In genomic region chr13:43234869-43235585, GRCm38 (mm10) we compare ENCODE assay signal across 8 mouse cellular contexts.
A peak's percentile ranks its signal among the peaks of the same experiment; 100 is the strongest.
DNase-seq lines count a peak whose midpoint lies in the region; ATAC-seq lines count a peak whose summit lies in the region.

No protein-coding gene starts in this region.

- H3K9me3 ChIP-seq in heart, embryonic 15.5 days (replicated peaks) = no peaks in the 10 kb centered on the region
- H3K9me3 ChIP-seq in forebrain, embryonic 12.5 days = no peaks in the 10 kb centered on the region
- no peaks in the 10 kb centered on the region for H3K9me3 ChIP-seq in liver, embryonic 16.5 days (replicated peaks; ENCODE audit: control insufficient read depth, low read length)
- no peaks in the 10 kb centered on the region for H3K9me3 ChIP-seq in intestine, embryonic 15.5 days

- H3K9ac ChIP-seq in heart, embryonic 15.5 days = no peak overlapping the region
- no peak overlapping the region for H3K9ac ChIP-seq in forebrain, embryonic 12.5 days
- peak overlapping the region; percentile 54 for H3K9ac ChIP-seq in liver, embryonic 16.5 days (ENCODE audit: low read depth, low read length)
- no peak overlapping the region for H3K9ac ChIP-seq in intestine, embryonic 15.5 days

- H3K4me1 ChIP-seq in heart, embryonic 15.5 days (replicated peaks) = peaks cover 81% of the 10 kb centered on the region
- H3K4me1 ChIP-seq in forebrain, embryonic 12.5 days = peaks cover 13% of the 10 kb centered on the region
- H3K4me1 ChIP-seq in liver, embryonic 16.5 days (ENCODE audit: control insufficient read depth, low read depth, low read length) = peaks cover 78% of the 10 kb centered on the region
- peaks cover 16% of the 10 kb centered on the region for H3K4me1 ChIP-seq in intestine, embryonic 15.5 days (replicated peaks)

- no peak overlapping the region for H3K4me3 ChIP-seq in heart, embryonic 15.5 days
- H3K4me3 ChIP-seq in forebrain, embryonic 12.5 days (replicated peaks) = no peak overlapping the region
- H3K4me3 ChIP-seq in liver, embryonic 16.5 days (ENCODE audit: low read depth, low read length) = peak overlapping the region; percentile 41
- H3K4me3 ChIP-seq in intestine, embryonic 15.5 days (replicated peaks) = no peak overlapping the region

- H3K36me3 ChIP-seq in heart, embryonic 15.5 days = no peaks in the 10 kb centered on the region
- no peaks in the 10 kb centered on the region for H3K36me3 ChIP-seq in forebrain, embryonic 12.5 days (replicated peaks)
- H3K36me3 ChIP-seq in liver, embryonic 16.5 days (ENCODE audit: control insufficient read depth, insufficient read depth) = no peaks in the 10 kb centered on the region
- no peaks in the 10 kb centered on the region for H3K36me3 ChIP-seq in intestine, embryonic 15.5 days

- no peak for DNase-seq in heart, adult 11 months
- peak; percentile 41 for DNase-seq in ZHBTc4 (ENCODE audit: low read depth, low spot score)
- no peak for DNase-seq in right cerebral cortex, postnatal 4 days
- DNase-seq in adrenal gland, postnatal 25 days = no peak

- H3K27me3 ChIP-seq in heart, embryonic 15.5 days = no peaks in the 10 kb centered on the region
- H3K27me3 ChIP-seq in forebrain, embryonic 12.5 days = no peaks in the 10 kb centered on the region
- H3K27me3 ChIP-seq in liver, embryonic 16.5 days (ENCODE audit: control insufficient read depth, insufficient read depth, low read depth, low read length) = no peaks in the 10 kb centered on the region
- H3K27me3 ChIP-seq in intestine, embryonic 15.5 days (replicated peaks) = no peaks in the 10 kb centered on the region

- H3K4me2 ChIP-seq in heart, embryonic 15.5 days = no peak overlapping the region
- no peak overlapping the region for H3K4me2 ChIP-seq in forebrain, embryonic 12.5 days
- H3K4me2 ChIP-seq in liver, embryonic 16.5 days (ENCODE audit: low read depth, low read length) = peak overlapping the region; percentile 70
- no peak overlapping the region for H3K4me2 ChIP-seq in intestine, embryonic 15.5 days (replicated peaks)

- ATAC-seq in heart, embryonic 15.5 days (replicated peaks; ENCODE audit: insufficient number of reproducible peaks, insufficient read depth, low FRiP score, low read depth) = no peak
- ATAC-seq in forebrain, embryonic 12.5 days (ENCODE audit: low FRiP score) = no peak
- ATAC-seq in liver, embryonic 16.5 days (ENCODE audit: low read depth) = peak; percentile 9
- no peak for ATAC-seq in intestine, embryonic 15.5 days

- WGBS in heart, embryonic 15.5 days = 42% methylated on average over 9 of the region's 9 CpGs
- WGBS in forebrain, embryonic 12.5 days = 60% methylated on average over 9 of the region's 9 CpGs
- 24% methylated on average over 9 of the region's 9 CpGs for WGBS in liver, embryonic 16.5 days (ENCODE audit: insufficient replicate concordance)
- WGBS in intestine, embryonic 15.5 days = 49% methylated on average over 9 of the region's 9 CpGs

- H3K27ac ChIP-seq in heart, embryonic 15.5 days = peak overlapping the region; percentile 69; the same call in 1 of the 2 replicates
- H3K27ac ChIP-seq in forebrain, embryonic 12.5 days = 0 out of 2 replicates have a peak overlapping the region, but pooled peaks have one; percentile 19
- H3K27ac ChIP-seq in liver, embryonic 16.5 days (ENCODE audit: low read length) = peak overlapping the region; percentile 96
- no peak overlapping the region for H3K27ac ChIP-seq in intestine, embryonic 15.5 days
